Mouse (Mus musculus): ENCODE measurements at regions not wholly inside any gene's neighbourhood (a gene's known extent, or its start where the extent isn't known, plus 50 kb on each side); places are given as distances from the start of the nearest gene placed in this dataset.
"Not testable (repeated sequence)": the region's sequence is repeated elsewhere in the genome, so short reads cannot be mapped to it uniquely, and the experiment has no call there.

DNA sequence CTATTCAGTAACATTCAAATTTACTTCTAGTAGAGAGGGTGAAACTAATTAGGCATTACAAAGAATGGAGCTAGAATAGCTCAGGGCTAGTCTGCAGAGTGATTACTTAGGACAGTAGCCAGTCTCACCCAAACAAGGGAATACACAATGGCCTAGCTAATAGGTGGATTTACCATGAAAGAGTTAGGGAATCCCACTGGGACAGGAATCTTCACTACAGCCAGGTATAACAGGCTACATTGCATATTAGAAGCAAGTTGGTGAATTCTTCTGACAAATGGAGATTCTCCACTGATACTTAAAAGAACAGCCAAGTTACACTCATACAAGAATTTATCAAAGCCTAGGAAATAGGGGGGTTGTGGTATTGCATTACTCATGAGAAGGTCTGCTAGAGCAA is 670.2 kb upstream of the Chrm3 start:
- not testable (repeated sequence) for H3K4me3 ChIP-seq; H3K9me3 ChIP-seq; H3K27ac ChIP-seq; H3K36me3 ChIP-seq (replicated peaks); ATAC-seq (replicated peaks); H3K9ac ChIP-seq; H3K4me2 ChIP-seq; H3K4me1 ChIP-seq; H3K27me3 ChIP-seq (replicated peaks)

DNA sequence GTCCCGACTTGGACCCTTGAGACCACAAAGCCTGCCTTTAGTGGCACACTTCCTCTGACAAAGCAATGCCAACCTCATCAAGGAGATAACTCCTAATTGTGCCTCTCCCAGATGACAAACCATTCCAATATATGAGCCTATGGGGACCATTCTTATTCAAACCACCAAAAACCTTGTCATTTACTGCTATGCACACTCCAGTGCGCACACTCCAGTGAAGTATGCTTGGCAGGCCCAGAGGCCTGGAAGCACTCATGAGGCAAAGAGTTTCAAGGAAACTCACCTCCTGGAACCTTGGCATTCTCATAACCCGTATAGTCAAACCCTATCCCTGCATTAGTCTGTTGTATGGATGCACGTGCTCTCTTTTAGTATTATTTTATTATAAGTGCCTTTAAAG is 669.7 kb upstream of the Chrm3 start:
- H3K9me3 ChIP-seq: no peaks in the 10 kb centered on the region
- H3K27ac ChIP-seq: no peak overlapping the region
- no peak overlapping the region for H3K4me3 ChIP-seq
- H3K4me2 ChIP-seq: no peak overlapping the region
- H3K36me3 ChIP-seq (replicated peaks): no peaks in the 10 kb centered on the region
- 77% methylated on average over 4 of the region's 4 CpGs for WGBS
- no peaks in the 10 kb centered on the region for H3K27me3 ChIP-seq (replicated peaks)
- ATAC-seq (replicated peaks): no peak
- H3K9ac ChIP-seq: no peak overlapping the region
- H3K4me1 ChIP-seq: no peaks in the 10 kb centered on the region

DNA sequence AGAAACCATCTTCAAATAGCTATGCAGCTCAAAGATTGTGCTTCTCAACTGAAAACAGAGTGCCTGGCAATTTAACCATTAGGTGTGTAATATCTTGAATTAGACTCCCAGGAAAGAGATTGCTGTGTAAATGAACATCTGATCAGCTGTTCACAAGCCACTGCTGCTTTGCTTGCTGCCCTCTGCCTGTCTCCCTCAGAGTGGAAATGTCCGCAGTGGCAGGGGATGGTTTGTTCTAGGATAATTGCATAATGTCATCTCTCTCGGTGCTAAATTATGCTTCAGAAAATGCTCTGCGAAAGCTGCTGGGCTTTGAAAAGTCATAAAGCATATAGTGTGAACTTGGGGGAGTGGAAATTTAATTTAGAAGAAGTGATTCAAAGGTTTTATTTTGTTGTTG is 665.3 kb upstream of the Chrm3 start:
- Histone ChIP-seq H3K4me1 (no peaks in the 10 kb centered on the region), H3K9ac (no peak overlapping the region), H3K36me3 (replicated peaks) (no peaks in the 10 kb centered on the region), H3K27ac (no peak overlapping the region), H3K9me3 (no peaks in the 10 kb centered on the region), H3K4me2 (no peak overlapping the region), H3K27me3 (replicated peaks) (no peaks in the 10 kb centered on the region), H3K4me3 (no peak overlapping the region)
- 58% methylated on average over 3 of the region's 3 CpGs for WGBS
- ATAC-seq (replicated peaks): no peak

DNA sequence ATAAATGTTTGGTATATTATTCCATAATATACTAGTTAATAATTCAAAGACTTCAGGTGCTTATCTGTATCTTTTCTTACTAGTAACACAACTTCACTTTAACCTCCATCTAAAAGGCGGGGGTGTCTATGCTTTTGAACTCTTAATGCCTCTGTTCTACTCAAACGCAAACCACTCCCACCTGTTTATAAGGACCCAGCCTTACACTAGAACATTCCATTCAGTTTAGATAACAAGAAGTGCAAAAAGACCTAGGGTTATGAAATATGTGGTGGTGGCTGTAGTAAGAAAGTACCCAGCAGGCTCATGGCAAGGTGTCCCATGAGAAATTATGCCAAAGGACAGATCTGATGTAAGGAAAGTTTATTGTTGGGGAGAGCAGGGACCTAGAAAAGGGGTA is 663.8 kb upstream of the Chrm3 start:
- no peak overlapping the region for H3K4me3 ChIP-seq
- no peak for ATAC-seq (replicated peaks)
- H3K4me2 ChIP-seq: no peak overlapping the region
- no peak overlapping the region for H3K27ac ChIP-seq
- H3K9me3 ChIP-seq: no peaks in the 10 kb centered on the region
- WGBS: 93% methylated on average over 2 of the region's 2 CpGs
- no peak overlapping the region for H3K9ac ChIP-seq
- H3K4me1 ChIP-seq: no peaks in the 10 kb centered on the region
- no peaks in the 10 kb centered on the region for H3K27me3 ChIP-seq (replicated peaks)
- H3K36me3 ChIP-seq (replicated peaks): no peaks in the 10 kb centered on the region

DNA sequence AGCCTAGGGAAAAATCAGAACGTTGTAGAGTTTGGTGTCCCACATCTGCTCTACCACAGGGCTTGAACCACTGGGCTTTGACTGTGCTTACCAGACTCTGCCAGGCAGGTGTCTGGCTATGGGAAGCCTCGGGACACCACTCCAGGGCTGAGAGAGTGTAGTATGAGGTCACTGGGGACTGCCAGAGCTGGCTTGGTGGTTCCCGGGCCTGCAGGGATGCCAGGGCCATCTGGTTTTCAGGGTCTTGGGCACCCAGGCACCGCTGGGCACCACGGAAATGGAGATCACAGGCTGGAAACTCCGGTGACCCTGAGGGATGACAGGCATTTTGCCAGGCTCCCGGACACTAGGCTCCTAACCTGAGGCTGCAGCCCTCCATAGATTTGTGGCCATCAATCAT is 656.9 kb upstream of the Chrm3 start:
- H3K27ac ChIP-seq: no peak overlapping the region
- no peaks in the 10 kb centered on the region for H3K27me3 ChIP-seq (replicated peaks)
- 90% methylated on average over 7 of the region's 7 CpGs for WGBS
- no peak overlapping the region for H3K4me2 ChIP-seq
- ATAC-seq (replicated peaks): no peak
- no peak overlapping the region for H3K4me3 ChIP-seq
- H3K9ac ChIP-seq: no peak overlapping the region
- no peaks in the 10 kb centered on the region for H3K9me3 ChIP-seq
- H3K36me3 ChIP-seq (replicated peaks): no peaks in the 10 kb centered on the region
- no peaks in the 10 kb centered on the region for H3K4me1 ChIP-seq

DNA sequence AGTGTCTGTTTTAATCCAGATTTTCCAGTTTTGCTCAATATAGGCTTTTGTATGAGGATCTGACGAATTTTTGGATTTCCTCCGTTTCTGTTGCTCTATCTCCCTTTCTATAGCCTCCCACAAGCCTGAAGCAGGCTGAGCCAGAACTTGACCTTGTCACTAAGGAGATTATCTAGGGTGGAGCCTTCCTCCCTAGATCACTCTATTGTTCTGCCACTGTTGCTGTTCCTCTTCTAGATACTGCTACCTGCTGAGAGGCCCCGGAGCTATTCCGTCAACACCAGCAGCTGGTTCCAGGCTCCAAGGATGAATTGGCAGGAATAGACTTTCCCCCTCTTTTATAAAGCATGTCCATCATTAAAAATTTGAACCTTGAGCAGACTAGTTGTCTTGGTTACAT is 644.7 kb upstream of the Chrm3 start:
- 17% methylated on average over 4 of the region's 4 CpGs for WGBS
- no peak overlapping the region for H3K4me3 ChIP-seq
- H3K27ac ChIP-seq: no peak overlapping the region
- no peaks in the 10 kb centered on the region for H3K36me3 ChIP-seq (replicated peaks)
- H3K27me3 ChIP-seq (replicated peaks): no peaks in the 10 kb centered on the region
- H3K9ac ChIP-seq: no peak overlapping the region
- H3K4me2 ChIP-seq: no peak overlapping the region
- no peak for ATAC-seq (replicated peaks)
- H3K9me3 ChIP-seq: no peaks in the 10 kb centered on the region
- H3K4me1 ChIP-seq: no peaks in the 10 kb centered on the region

DNA sequence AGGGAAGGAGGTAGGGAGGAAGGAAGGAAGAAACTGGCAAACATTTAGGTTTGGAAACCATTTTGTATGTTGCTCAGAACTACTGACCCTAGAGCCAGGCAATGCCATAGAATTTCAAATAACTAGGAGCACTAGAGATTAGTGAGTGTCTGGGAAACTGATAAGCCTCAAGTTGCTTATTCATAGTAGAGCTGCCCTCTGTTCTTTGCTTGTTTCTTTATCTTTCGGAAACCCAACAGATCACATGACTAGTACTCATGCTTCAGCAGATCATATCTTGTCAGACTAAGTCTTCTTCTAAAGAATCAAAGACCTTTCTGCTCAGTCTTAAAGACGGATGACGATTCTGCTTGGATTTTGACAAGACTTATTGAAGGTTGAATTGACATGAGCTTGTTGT is 630.5 kb upstream of the Chrm3 start:
- no peak overlapping the region for H3K9ac ChIP-seq
- 84% methylated on average over 3 of the region's 3 CpGs for WGBS

DNA sequence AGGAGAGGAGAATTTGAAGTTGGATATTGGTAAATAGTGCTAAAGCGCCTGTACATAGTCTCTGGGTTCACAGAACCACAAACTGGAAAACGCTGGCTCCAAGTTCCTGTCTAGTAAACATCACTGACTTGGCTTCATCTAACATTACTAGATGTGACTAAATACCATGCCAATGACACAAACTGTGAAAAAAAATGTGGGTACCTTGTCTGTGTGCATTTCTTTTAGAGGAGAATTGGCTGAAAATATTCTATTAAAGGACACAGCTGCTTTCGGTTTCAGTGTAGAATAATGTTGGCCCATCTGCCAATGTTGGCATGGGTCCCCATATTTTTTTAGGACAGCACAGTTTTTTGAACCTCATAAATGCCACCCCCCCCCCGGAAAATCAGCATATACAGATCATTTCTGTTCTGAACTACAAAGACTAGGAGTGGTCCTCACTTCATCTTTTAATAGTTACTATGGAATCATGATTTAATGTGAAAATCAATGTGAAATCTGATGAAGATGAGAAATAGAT is 629.9 kb upstream of the Chrm3 start:
- Histone ChIP-seq H3K4me1 (peaks cover 3% of the 10 kb centered on the region; the same call in 1 of the 2 replicates), H3K27me3 (replicated peaks) (no peaks in the 10 kb centered on the region), H3K9ac (no peak overlapping the region), H3K4me3 (no peak overlapping the region), H3K27ac (no peak overlapping the region), H3K4me2 (no peak overlapping the region), H3K36me3 (replicated peaks) (no peaks in the 10 kb centered on the region), H3K9me3 (no peaks in the 10 kb centered on the region)
- no peak for ATAC-seq (replicated peaks)
- 86% methylated on average over 4 of the region's 4 CpGs for WGBS

More for the DNA sequence above, 630.5 kb upstream of the Chrm3 start:
- H3K4me3 ChIP-seq: no peak overlapping the region
- H3K36me3 ChIP-seq (replicated peaks): no peaks in the 10 kb centered on the region
- no peaks in the 10 kb centered on the region for H3K9me3 ChIP-seq
- no peak overlapping the region for H3K4me2 ChIP-seq
- peaks cover 3% of the 10 kb centered on the region; the same call in 1 of the 2 replicates for H3K4me1 ChIP-seq
- no peak overlapping the region for H3K27ac ChIP-seq
- H3K27me3 ChIP-seq (replicated peaks): no peaks in the 10 kb centered on the region
- no peak for ATAC-seq (replicated peaks)

DNA sequence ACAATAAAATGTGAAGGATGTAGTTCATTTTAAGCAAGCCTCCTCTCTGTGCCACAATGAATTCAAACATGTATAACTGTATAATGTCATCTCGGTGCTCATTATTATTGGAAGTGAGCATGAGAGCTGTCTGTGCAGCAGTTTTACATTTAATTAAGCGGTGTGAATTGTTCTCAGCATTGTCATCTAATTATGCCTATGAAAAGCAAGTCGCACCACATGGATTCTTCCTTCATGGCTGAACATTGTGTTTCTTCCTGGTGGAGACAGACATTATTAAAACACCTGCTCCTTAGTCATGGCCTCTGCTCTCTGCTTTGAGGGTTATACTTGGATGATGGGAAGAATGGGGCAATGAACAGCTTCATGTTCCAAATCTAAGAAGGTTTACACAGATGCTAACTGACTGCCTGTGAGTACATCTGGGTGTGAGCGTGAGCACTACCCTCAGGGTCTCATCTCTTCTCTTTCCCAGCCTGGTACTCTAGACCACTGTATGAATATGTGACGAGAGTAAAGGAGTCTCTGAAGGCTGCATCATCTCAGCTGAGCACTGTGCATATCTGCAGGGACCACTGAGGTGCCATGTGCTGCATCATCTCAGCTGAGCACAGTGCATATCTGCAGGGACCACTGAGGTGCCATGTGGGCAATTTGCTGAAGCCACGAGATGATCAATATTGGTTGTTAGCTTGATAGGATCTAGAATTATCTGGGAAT is 628.6 kb upstream of the Chrm3 start:
- no peaks in the 10 kb centered on the region for H3K9me3 ChIP-seq
- H3K36me3 ChIP-seq (replicated peaks): no peaks in the 10 kb centered on the region
- peaks cover 3% of the 10 kb centered on the region; the same call in 1 of the 2 replicates for H3K4me1 ChIP-seq
- no peaks in the 10 kb centered on the region for H3K27me3 ChIP-seq (replicated peaks)
- H3K4me2 ChIP-seq: no peak overlapping the region
- 73% methylated on average over 6 of the region's 6 CpGs for WGBS
- no peak overlapping the region for H3K9ac ChIP-seq
- H3K27ac ChIP-seq: no peak overlapping the region
- H3K4me3 ChIP-seq: no peak overlapping the region
- ATAC-seq (replicated peaks): peak; percentile 52

DNA sequence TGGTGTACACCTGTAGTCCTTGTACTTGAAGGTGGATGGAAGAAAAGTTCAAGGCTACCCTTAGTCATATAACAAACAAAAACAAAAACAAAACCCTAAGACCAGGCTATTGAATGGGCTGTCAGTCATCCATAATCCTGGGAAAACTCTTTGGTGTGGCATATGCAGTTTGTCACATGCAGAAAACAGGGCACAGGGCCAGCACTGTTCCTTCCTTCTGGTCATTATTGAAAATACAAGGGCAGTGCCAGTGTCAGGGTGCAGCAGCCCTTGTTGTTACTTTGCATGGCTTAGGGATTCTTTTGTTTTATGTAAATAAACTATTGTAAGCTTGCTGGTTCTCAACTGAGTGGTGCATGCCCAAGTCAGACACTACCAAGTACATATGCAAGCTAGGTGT is 623.1 kb upstream of the Chrm3 start:
- H3K9me3 ChIP-seq: no peaks in the 10 kb centered on the region
- H3K4me2 ChIP-seq: no peak overlapping the region
- H3K27me3 ChIP-seq (replicated peaks): no peaks in the 10 kb centered on the region
- H3K4me3 ChIP-seq: no peak overlapping the region
- H3K9ac ChIP-seq: no peak overlapping the region
- H3K4me1 ChIP-seq: no peaks in the 10 kb centered on the region
- H3K27ac ChIP-seq: no peak overlapping the region
- H3K36me3 ChIP-seq (replicated peaks): no peaks in the 10 kb centered on the region
- no peak for ATAC-seq (replicated peaks)

DNA sequence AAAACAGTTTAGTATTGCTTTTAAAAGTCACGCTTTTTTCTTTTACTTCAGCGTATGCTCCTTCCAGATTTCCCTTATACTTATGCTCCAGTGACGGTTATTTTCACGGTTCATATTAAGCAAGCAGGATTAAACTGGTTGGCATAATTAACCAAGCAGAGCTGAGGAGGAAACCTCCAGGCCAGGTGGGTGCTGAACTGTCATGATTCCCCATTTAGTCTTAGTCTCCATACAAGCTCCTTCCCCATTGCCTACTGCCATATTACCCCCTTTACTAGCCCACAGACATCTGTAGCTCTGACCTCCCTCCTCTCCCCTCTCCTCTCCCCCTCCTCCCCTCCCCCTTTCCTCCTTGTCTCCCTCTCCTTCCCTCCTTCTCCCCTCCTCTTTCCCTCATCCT is 621.9 kb upstream of the Chrm3 start:
- no peak overlapping the region for H3K4me2 ChIP-seq
- H3K27ac ChIP-seq: no peak overlapping the region
- 60% methylated on average over 4 of the region's 4 CpGs for WGBS
- peak; percentile 56; the same call in 1 of the 2 replicates for ATAC-seq (replicated peaks)
- H3K9me3 ChIP-seq: no peaks in the 10 kb centered on the region
- no peak overlapping the region for H3K9ac ChIP-seq
- no peak overlapping the region for H3K4me3 ChIP-seq
- H3K4me1 ChIP-seq: no peaks in the 10 kb centered on the region
- H3K36me3 ChIP-seq (replicated peaks): no peaks in the 10 kb centered on the region
- no peaks in the 10 kb centered on the region for H3K27me3 ChIP-seq (replicated peaks)

DNA sequence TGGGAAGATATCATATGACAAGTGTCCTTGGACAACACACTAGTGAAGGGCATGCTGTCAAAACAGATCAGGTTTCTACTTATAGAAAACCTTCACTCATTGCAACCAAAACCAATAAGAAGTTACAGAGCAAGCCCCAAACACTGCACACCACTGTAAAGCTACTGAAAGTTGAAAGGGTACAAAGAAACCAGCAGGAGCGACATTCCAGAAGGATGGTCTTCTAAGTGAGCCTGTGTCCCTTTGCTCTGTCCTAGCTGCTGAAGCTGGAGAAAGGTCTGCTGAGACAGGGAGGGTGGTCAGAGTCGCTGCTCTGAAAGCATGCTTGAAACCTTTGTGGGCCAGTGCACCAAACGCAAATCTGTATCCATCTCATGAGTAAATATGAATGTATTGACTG is 611.3 kb upstream of the Chrm3 start:
- ATAC-seq (replicated peaks): no peak
- Histone ChIP-seq H3K4me3 (no peak overlapping the region), H3K27me3 (replicated peaks) (no peaks in the 10 kb centered on the region), H3K9ac (no peak overlapping the region), H3K4me1 (no peaks in the 10 kb centered on the region), H3K36me3 (replicated peaks) (no peaks in the 10 kb centered on the region), H3K4me2 (no peak overlapping the region), H3K27ac (no peak overlapping the region), H3K9me3 (no peaks in the 10 kb centered on the region)
- WGBS: 78% methylated on average over 3 of the region's 3 CpGs

DNA sequence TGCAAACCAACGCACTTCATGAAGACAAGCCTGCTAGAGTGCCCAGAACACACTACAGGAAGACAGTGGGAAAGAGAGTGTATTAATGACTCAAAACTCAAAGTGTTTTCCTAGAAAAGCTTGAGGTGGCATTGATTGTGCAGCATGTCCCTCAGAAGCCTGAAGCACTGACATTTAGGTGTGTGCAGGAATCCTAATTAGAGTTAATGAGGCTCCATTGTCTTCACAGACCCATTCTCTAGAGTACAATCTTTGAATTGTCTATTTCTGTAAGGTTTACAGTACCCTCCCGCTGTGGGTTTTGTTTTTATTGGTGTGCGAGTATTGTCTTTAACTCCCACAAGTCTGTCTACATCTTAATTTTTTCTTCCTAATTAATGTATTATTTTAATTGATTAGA is 610.1 kb upstream of the Chrm3 start:
- 82% methylated on average over 3 of the region's 3 CpGs for WGBS
- ATAC-seq (replicated peaks): no peak
- Histone ChIP-seq H3K9ac (no peak overlapping the region), H3K4me2 (no peak overlapping the region), H3K9me3 (no peaks in the 10 kb centered on the region), H3K27me3 (replicated peaks) (no peaks in the 10 kb centered on the region), H3K27ac (no peak overlapping the region), H3K4me1 (no peaks in the 10 kb centered on the region), H3K4me3 (no peak overlapping the region), H3K36me3 (replicated peaks) (no peaks in the 10 kb centered on the region)

Data from midbrain, embryonic 15.5 days (tissue).